Mouse (Mus musculus) lung, adult 2 months (tissue): Measurements from ENCODE around the gene Sult3a2.
"Not testable (repeated sequence)": the region's sequence is repeated elsewhere in the genome, so short reads cannot be mapped to it uniquely, and the experiment has no call there.

Experiments
- CTCF ChIP-seq: fragments of 200-500 bp; IDR thresholded peaks from 2 replicates; pipeline ENCODE4 v1.5.1; 2011; ENCODE audit warnings: mild to moderate bottlenecking, low read length, control low read depth; ENCODE audit not compliant: insufficient read depth
- POLR2A ChIP-seq: fragments of 200-500 bp; IDR thresholded peaks from 2 replicates; pipeline ENCODE4 v1.6.1; 2011; ENCODE audit warnings: low read depth, mild to moderate bottlenecking, control low read depth, low read length, borderline replicate concordance; ENCODE audit errors: extremely low read depth

GRCm38 (mm10) chr10:33796269-33796915, 9.9 kb upstream of the Sult3a2 start:
- not testable (repeated sequence) for TF ChIP-seq CTCF, POLR2A
